Mouse (Mus musculus): ENCODE results near the gene Arhgap24. TPM values are rescaled to one million over a fixed set of nuclear protein-coding genes. Genes with fewer than 3 reads are reported as not detected.

Arhgap24 gene
- polyA plus RNA-seq, 1 experiment from 2014 or later = 23.8 TPM

GRCm38 (mm10) chr5:102639782-102640559 lies 158.8 kb downstream of the Arhgap24 start:
- Histone ChIP-seq H3K27me3 (no peaks in the 10 kb centered on the region), H3K9ac (no peak overlapping the region), H3K4me3 (no peak overlapping the region), H3K36me3 (no peaks in the 10 kb centered on the region), H3K4me1 (peaks cover 14% of the 10 kb centered on the region), H3K9me3 (no peaks in the 10 kb centered on the region), H3K27ac (peak overlapping the region; percentile 55; the same call in 1 of the 2 replicates), H3K4me2 (peak overlapping the region; percentile 31)
- 26% methylated on average over 7 of the region's 7 CpGs for WGBS
- ATAC-seq (ENCODE audit: insufficient number of reproducible peaks, insufficient read depth, low FRiP score, low TSS enrichment, low read depth) = no peak

- no peak overlapping the region for H3K4me3 ChIP-seq
- no peak overlapping the region for H3K27ac ChIP-seq
- no peak for ATAC-seq (ENCODE audit: insufficient number of reproducible peaks, insufficient read depth, low FRiP score, low TSS enrichment, low read depth)
- no peaks in the 10 kb centered on the region for H3K36me3 ChIP-seq
- peaks cover 14% of the 10 kb centered on the region for H3K4me1 ChIP-seq
- H3K9ac ChIP-seq = no peak overlapping the region
- H3K9me3 ChIP-seq = no peaks in the 10 kb centered on the region
- H3K27me3 ChIP-seq = no peaks in the 10 kb centered on the region
- WGBS = 87% methylated on average over 7 of the region's 7 CpGs
- no peak overlapping the region for H3K4me2 ChIP-seq
These were observed 162.2 kb downstream of the Arhgap24 start for GRCm38 (mm10) chr5:102643364-102643763.

DNA sequence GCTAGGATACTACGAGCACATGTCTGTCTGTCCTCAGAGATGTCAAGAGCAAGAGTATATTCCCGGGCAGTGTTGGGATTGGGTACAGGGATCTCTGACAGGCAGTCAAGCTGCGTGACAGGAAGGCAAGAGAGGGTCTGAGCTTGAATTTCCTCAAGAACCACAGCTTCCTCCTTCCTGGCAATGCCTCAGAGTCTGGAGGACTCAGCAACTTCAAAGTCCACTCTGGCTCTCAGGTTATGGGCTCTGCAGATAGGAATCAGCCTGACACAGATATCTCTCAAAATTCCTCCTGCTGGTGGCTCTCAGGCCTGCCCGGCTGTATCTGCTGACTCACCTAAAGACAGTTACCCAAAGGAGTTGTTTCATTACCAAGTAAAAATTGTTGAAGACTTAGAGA lies 162.6 kb downstream of the Arhgap24 start:
- Histone ChIP-seq H3K27ac (no peak overlapping the region), H3K36me3 (no peaks in the 10 kb centered on the region), H3K4me1 (peaks cover 10% of the 10 kb centered on the region), H3K4me3 (no peak overlapping the region), H3K4me2 (no peak overlapping the region), H3K27me3 (no peaks in the 10 kb centered on the region), H3K9me3 (no peaks in the 10 kb centered on the region), H3K9ac (no peak overlapping the region)
- WGBS = 73% methylated on average over 4 of the region's 4 CpGs
- no peak for ATAC-seq (ENCODE audit: insufficient number of reproducible peaks, insufficient read depth, low FRiP score, low TSS enrichment, low read depth)

DNA sequence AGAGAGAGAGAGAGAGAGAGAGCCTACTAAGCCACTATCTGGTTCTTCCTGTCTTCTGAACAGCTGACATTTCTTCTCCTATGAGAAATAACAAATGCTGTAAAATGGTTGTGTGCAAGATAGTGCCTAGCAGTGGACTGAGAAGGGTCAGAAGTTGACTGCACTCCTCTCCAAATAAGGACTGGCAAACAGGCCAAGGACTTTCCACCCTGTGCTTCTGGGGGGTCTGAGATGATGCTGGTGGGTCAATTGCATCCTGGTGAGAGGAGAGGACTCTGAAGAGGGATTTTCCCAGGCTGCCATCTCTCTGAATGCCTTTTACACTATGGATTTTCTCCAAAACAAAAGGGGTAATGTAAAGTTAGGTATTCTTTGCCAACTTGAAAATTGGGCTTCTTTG lies 177.9 kb downstream of the Arhgap24 start:
- Histone ChIP-seq H3K9me3 (no peaks in the 10 kb centered on the region), H3K4me2 (no peak overlapping the region), H3K9ac (no peak overlapping the region), H3K27ac (no peak overlapping the region), H3K4me1 (peaks cover 39% of the 10 kb centered on the region), H3K4me3 (no peak overlapping the region), H3K27me3 (no peaks in the 10 kb centered on the region), H3K36me3 (no peaks in the 10 kb centered on the region)
- no peak for ATAC-seq (ENCODE audit: insufficient number of reproducible peaks, insufficient read depth, low FRiP score, low TSS enrichment, low read depth)

DNA sequence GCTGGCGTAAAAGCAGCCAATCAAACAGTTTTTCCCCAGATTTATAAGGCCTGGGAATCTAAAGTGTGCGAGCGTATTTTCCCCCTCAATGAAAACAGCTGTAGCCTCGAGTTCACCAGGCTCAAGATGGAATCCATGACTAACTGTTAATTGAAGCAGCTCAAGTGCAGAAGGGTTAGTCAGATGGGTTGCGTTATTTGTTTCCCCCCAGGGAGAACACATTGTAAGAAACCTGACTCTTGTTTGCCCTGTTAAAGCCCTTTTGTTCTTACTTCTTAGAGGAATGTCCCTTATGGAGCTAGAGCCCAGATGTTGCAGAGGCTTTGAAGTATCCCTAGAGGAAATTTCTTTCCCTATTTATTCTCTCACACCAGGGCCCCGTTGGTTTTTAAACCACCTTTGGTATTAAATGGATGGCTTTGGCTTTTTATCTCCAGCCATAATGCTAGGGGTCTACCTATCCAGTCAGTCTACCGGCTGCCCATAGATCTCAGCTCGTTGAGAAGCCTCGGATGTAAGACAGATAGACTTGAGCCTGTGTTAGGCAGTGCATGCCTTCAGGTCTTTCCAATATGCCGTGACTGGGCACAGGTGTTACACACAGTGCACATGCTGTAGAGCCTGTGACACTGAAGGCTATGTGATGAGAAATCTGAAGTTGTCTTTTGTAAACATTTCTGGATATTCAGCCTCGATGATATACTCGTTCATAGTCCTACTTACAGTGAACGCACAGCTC lies 184.0 kb downstream of the Arhgap24 start:
- WGBS = 26% methylated on average over 13 of the region's 13 CpGs
- ATAC-seq (ENCODE audit: insufficient number of reproducible peaks, insufficient read depth, low FRiP score, low TSS enrichment, low read depth) = peak; percentile 56; the same call in 1 of the 2 replicates

GRCm38 (mm10) chr5:102666886-102667285 lies 185.7 kb downstream of the Arhgap24 start:
- H3K36me3 ChIP-seq = no peaks in the 10 kb centered on the region
- ATAC-seq (ENCODE audit: insufficient number of reproducible peaks, insufficient read depth, low FRiP score, low TSS enrichment, low read depth) = no peak
- peak overlapping the region; percentile 22; the same call in 1 of the 2 replicates for H3K27ac ChIP-seq
- H3K4me3 ChIP-seq = no peak overlapping the region
- WGBS = 85% methylated on average over 3 of the region's 3 CpGs
- H3K9me3 ChIP-seq = no peaks in the 10 kb centered on the region
- H3K9ac ChIP-seq = no peak overlapping the region
- peaks cover 37% of the 10 kb centered on the region for H3K4me1 ChIP-seq
- H3K27me3 ChIP-seq = no peaks in the 10 kb centered on the region
- H3K4me2 ChIP-seq = no peak overlapping the region

More for the DNA sequence above, 184.0 kb downstream of the Arhgap24 start:
- Histone ChIP-seq H3K4me3 (no peak overlapping the region), H3K27ac (peak overlapping the region; percentile 64), H3K36me3 (no peaks in the 10 kb centered on the region), H3K4me2 (0 out of 2 replicates have a peak overlapping the region, but pooled peaks have one; percentile 3), H3K9ac (no peak overlapping the region), H3K4me1 (peaks cover 41% of the 10 kb centered on the region), H3K27me3 (no peaks in the 10 kb centered on the region), H3K9me3 (no peaks in the 10 kb centered on the region)

- Histone ChIP-seq H3K4me2 (no peak overlapping the region), H3K36me3 (no peaks in the 10 kb centered on the region), H3K9ac (no peak overlapping the region), H3K9me3 (no peaks in the 10 kb centered on the region), H3K4me3 (no peak overlapping the region), H3K4me1 (peaks cover 37% of the 10 kb centered on the region), H3K27me3 (no peaks in the 10 kb centered on the region), H3K27ac (no peak overlapping the region)
- WGBS = 89% methylated on average over 9 of the region's 9 CpGs
- no peak for ATAC-seq (ENCODE audit: insufficient number of reproducible peaks, insufficient read depth, low FRiP score, low TSS enrichment, low read depth)
These were observed 186.8 kb downstream of the Arhgap24 start for GRCm38 (mm10) chr5:102667754-102668575.

DNA sequence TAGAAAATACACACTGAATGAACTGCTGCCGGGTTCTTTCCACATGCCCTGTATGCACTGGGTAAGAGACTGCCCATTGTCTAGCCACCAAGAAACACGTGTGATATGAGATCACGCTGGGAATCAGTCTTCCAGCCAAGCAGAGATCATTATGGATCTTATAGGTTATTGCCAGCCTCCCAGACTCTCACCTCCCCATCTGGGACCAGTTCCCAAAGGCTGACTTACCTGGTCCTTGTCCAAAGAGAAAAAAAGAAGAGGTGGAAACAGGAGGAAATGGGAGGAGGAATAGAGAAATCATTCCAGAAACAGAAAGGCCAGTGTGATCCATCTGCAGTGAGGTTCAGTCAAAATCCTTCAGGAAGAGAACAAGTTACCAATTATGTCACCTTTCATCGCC lies 189.0 kb downstream of the Arhgap24 start:
- H3K9me3 ChIP-seq = no peaks in the 10 kb centered on the region
- ATAC-seq (ENCODE audit: insufficient number of reproducible peaks, insufficient read depth, low FRiP score, low TSS enrichment, low read depth) = no peak
- WGBS = 76% methylated on average over 4 of the region's 4 CpGs

GRCm38 (mm10) chr5:102670731-102671345 lies 189.6 kb downstream of the Arhgap24 start:
- Histone ChIP-seq H3K9ac (no peak overlapping the region), H3K36me3 (no peaks in the 10 kb centered on the region), H3K27me3 (no peaks in the 10 kb centered on the region), H3K9me3 (no peaks in the 10 kb centered on the region), H3K4me2 (no peak overlapping the region), H3K4me3 (no peak overlapping the region), H3K4me1 (peaks cover 20% of the 10 kb centered on the region; the same call in 1 of the 2 replicates), H3K27ac (0 out of 2 replicates have a peak overlapping the region, but pooled peaks have one; percentile 1)
- no peak for ATAC-seq (ENCODE audit: insufficient number of reproducible peaks, insufficient read depth, low FRiP score, low TSS enrichment, low read depth)
- 24% methylated on average over 5 of the region's 5 CpGs for WGBS

More for the DNA sequence above, 189.0 kb downstream of the Arhgap24 start:
- no peak overlapping the region for H3K9ac ChIP-seq
- no peaks in the 10 kb centered on the region for H3K27me3 ChIP-seq
- no peak overlapping the region for H3K4me3 ChIP-seq
- H3K27ac ChIP-seq = 0 out of 2 replicates have a peak overlapping the region, but pooled peaks have one; percentile 22
- no peak overlapping the region for H3K4me2 ChIP-seq
- no peaks in the 10 kb centered on the region for H3K36me3 ChIP-seq
- H3K4me1 ChIP-seq = peaks cover 26% of the 10 kb centered on the region

- Histone ChIP-seq H3K27ac (no peak overlapping the region), H3K4me1 (peaks cover 20% of the 10 kb centered on the region; the same call in 1 of the 2 replicates), H3K4me2 (no peak overlapping the region), H3K36me3 (no peaks in the 10 kb centered on the region), H3K4me3 (no peak overlapping the region), H3K9ac (no peak overlapping the region), H3K9me3 (no peaks in the 10 kb centered on the region), H3K27me3 (no peaks in the 10 kb centered on the region)
- 85% methylated on average over 2 of the region's 2 CpGs for WGBS
- no peak for ATAC-seq (ENCODE audit: insufficient number of reproducible peaks, insufficient read depth, low FRiP score, low TSS enrichment, low read depth)
These were observed 194.1 kb downstream of the Arhgap24 start for GRCm38 (mm10) chr5:102675326-102675725.

- no peaks in the 10 kb centered on the region for H3K27me3 ChIP-seq
- no peak overlapping the region for H3K4me2 ChIP-seq
- peaks cover 18% of the 10 kb centered on the region; the same call in 1 of the 2 replicates for H3K4me1 ChIP-seq
- no peak for ATAC-seq (ENCODE audit: insufficient number of reproducible peaks, insufficient read depth, low FRiP score, low TSS enrichment, low read depth)
- no peaks in the 10 kb centered on the region for H3K36me3 ChIP-seq
- H3K27ac ChIP-seq = no peak overlapping the region
- WGBS = 46% methylated on average over 2 of the region's 2 CpGs
- H3K4me3 ChIP-seq = no peak overlapping the region
- no peaks in the 10 kb centered on the region for H3K9me3 ChIP-seq
- H3K9ac ChIP-seq = no peak overlapping the region
These were observed 196.0 kb downstream of the Arhgap24 start for GRCm38 (mm10) chr5:102677176-102677575.
